Mouse (Mus musculus): Measurements from ENCODE around the gene Dynll2. TPM values are rescaled to one million over a fixed set of nuclear protein-coding genes. Genes with fewer than 3 reads are reported as not detected.

The Dynll2 gene
- polyA plus RNA-seq, 1 experiment from 2014 or later: 6.0 TPM

GRCm38 (mm10) chr11:88004123-88004522, 16.8 kb upstream of the Dynll2 start:
- H3K4me1 ChIP-seq (ENCODE audit: control insufficient read depth, low read depth, low read length): no peaks in the 10 kb centered on the region
- 39% methylated on average over 2 of the region's 2 CpGs for WGBS (ENCODE audit: insufficient replicate concordance)
- H3K27ac ChIP-seq (ENCODE audit: low read length): no peak overlapping the region
- no peaks in the 10 kb centered on the region for H3K9me3 ChIP-seq (replicated peaks; ENCODE audit: control insufficient read depth, low read length)
- no peak overlapping the region for H3K4me2 ChIP-seq (ENCODE audit: low read depth, low read length)
- no peaks in the 10 kb centered on the region for H3K27me3 ChIP-seq (ENCODE audit: control insufficient read depth, insufficient read depth, low read depth, low read length)
- H3K9ac ChIP-seq (ENCODE audit: low read depth, low read length): no peak overlapping the region
- ATAC-seq (ENCODE audit: low read depth): no peak
- no peak overlapping the region for H3K4me3 ChIP-seq (ENCODE audit: low read depth, low read length)
- no peaks in the 10 kb centered on the region for H3K36me3 ChIP-seq (ENCODE audit: control insufficient read depth, insufficient read depth)

DNA sequence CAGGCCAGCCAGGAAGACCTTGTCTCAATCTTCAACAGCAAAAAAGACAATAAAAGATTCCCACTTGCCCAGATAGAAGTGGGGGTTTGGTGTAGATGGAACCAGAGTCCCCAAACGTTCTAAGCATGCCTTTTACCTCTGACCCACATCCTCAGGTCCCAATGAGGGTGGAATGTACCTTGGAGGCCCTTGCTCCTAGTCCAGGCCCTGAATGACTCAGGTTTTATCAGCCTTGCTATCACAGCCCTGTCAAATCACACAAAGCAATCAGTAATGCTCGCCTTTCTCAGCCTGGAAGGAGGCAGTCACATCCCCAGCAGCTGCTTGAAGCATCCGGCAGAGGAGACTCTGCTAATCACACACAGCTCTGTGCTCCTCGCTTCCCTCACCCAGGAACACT, 15.4 kb upstream of the Dynll2 start:
- Histone ChIP-seq H3K36me3 (ENCODE audit: control insufficient read depth, insufficient read depth) (no peaks in the 10 kb centered on the region), H3K27me3 (ENCODE audit: control insufficient read depth, insufficient read depth, low read depth, low read length) (no peaks in the 10 kb centered on the region), H3K4me2 (ENCODE audit: low read depth, low read length) (no peak overlapping the region), H3K9me3 (replicated peaks; ENCODE audit: control insufficient read depth, low read length) (no peaks in the 10 kb centered on the region), H3K9ac (ENCODE audit: low read depth, low read length) (no peak overlapping the region), H3K4me1 (ENCODE audit: control insufficient read depth, low read depth, low read length) (no peaks in the 10 kb centered on the region), H3K27ac (ENCODE audit: low read length) (no peak overlapping the region), H3K4me3 (ENCODE audit: low read depth, low read length) (no peak overlapping the region)
- ATAC-seq (ENCODE audit: low read depth): no peak
- 47% methylated on average over 4 of the region's 4 CpGs for WGBS (ENCODE audit: insufficient replicate concordance)

GRCm38 (mm10) chr11:87999751-88000150, 12.4 kb upstream of the Dynll2 start:
- Histone ChIP-seq H3K27ac (ENCODE audit: low read length) (no peak overlapping the region), H3K27me3 (ENCODE audit: control insufficient read depth, insufficient read depth, low read depth, low read length) (no peaks in the 10 kb centered on the region), H3K4me1 (ENCODE audit: control insufficient read depth, low read depth, low read length) (no peaks in the 10 kb centered on the region), H3K36me3 (ENCODE audit: control insufficient read depth, insufficient read depth) (no peaks in the 10 kb centered on the region), H3K9me3 (replicated peaks; ENCODE audit: control insufficient read depth, low read length) (no peaks in the 10 kb centered on the region), H3K9ac (ENCODE audit: low read depth, low read length) (no peak overlapping the region), H3K4me3 (ENCODE audit: low read depth, low read length) (no peak overlapping the region), H3K4me2 (ENCODE audit: low read depth, low read length) (no peak overlapping the region)
- no peak for ATAC-seq (ENCODE audit: low read depth)
- WGBS (ENCODE audit: insufficient replicate concordance): 62% methylated on average over 5 of the region's 5 CpGs

DNA sequence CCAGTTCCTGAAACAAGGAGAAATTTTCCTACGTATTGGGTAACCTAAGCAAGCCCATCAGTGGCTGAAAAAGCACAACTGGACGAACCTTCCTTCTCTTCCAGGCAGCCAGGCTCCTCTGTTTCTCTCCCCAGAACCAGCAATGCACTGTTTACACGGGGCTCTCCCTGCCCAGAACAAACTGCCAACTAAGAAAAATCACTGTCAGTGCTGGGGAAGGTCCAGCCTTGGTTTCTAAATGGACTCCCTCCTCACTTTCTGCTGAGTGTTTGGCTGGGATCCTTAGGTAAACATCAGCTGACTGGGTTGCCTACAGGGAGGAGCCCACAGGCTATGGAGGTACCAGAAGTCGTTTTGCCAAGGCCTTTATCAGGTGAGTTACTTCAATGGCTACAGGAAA, 4.5 kb upstream of the Dynll2 start:
- ATAC-seq (ENCODE audit: low read depth): no peak

DNA sequence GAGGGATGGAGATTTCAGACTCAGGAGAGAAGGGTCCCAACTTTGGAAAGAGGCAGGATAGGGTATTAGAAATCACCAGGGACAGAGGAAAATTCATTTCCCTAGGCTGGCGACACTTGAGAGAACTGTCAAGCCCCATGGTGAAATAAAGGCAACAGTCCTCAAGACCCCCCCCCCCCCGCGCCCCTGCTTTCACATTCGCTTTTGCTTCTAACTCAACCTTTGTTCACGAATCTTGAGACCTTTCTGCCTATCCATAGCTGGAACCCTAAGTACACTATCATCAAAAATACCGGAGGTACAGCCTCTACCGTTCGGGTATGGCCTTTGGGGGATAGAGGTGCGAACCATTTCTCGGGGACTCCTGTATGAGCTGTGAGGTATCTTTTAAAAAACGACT, 528 bp upstream of the Dynll2 start:
- Histone ChIP-seq H3K27ac (ENCODE audit: low read length) (no peak overlapping the region), H3K4me1 (ENCODE audit: control insufficient read depth, low read depth, low read length) (peaks cover 18% of the 10 kb centered on the region), H3K9ac (ENCODE audit: low read depth, low read length) (peak overlapping the region; percentile 42), H3K9me3 (replicated peaks; ENCODE audit: control insufficient read depth, low read length) (no peaks in the 10 kb centered on the region), H3K36me3 (ENCODE audit: control insufficient read depth, insufficient read depth) (peaks cover 5% of the 10 kb centered on the region; the same call in 1 of the 2 replicates), H3K27me3 (ENCODE audit: control insufficient read depth, insufficient read depth, low read depth, low read length) (no peaks in the 10 kb centered on the region), H3K4me3 (ENCODE audit: low read depth, low read length) (peak overlapping the region; percentile 81), H3K4me2 (ENCODE audit: low read depth, low read length) (peak overlapping the region; percentile 94)
- ATAC-seq (ENCODE audit: low read depth): no peak
- 59% methylated on average over 11 of the region's 11 CpGs for WGBS (ENCODE audit: insufficient replicate concordance)

More for the DNA sequence above, 4.5 kb upstream of the Dynll2 start:
- no peaks in the 10 kb centered on the region; the same call in 1 of the 2 replicates for H3K4me1 ChIP-seq (ENCODE audit: control insufficient read depth, low read depth, low read length)
- 26% methylated on average over 4 of the region's 4 CpGs for WGBS (ENCODE audit: insufficient replicate concordance)
- no peak overlapping the region for H3K27ac ChIP-seq (ENCODE audit: low read length)
- H3K4me2 ChIP-seq (ENCODE audit: low read depth, low read length): no peak overlapping the region
- no peaks in the 10 kb centered on the region for H3K9me3 ChIP-seq (replicated peaks; ENCODE audit: control insufficient read depth, low read length)
- no peak overlapping the region for H3K4me3 ChIP-seq (ENCODE audit: low read depth, low read length)
- H3K27me3 ChIP-seq (ENCODE audit: control insufficient read depth, insufficient read depth, low read depth, low read length): no peaks in the 10 kb centered on the region
- no peaks in the 10 kb centered on the region for H3K36me3 ChIP-seq (ENCODE audit: control insufficient read depth, insufficient read depth)
- no peak overlapping the region for H3K9ac ChIP-seq (ENCODE audit: low read depth, low read length)

- WGBS (ENCODE audit: insufficient replicate concordance): 4% methylated on average over 13 of the region's 13 CpGs
- Histone ChIP-seq H3K27ac (ENCODE audit: low read length) (peak overlapping the region; percentile 84), H3K4me2 (ENCODE audit: low read depth, low read length) (peak overlapping the region; percentile 94), H3K9me3 (replicated peaks; ENCODE audit: control insufficient read depth, low read length) (no peaks in the 10 kb centered on the region), H3K4me1 (ENCODE audit: control insufficient read depth, low read depth, low read length) (peaks cover 18% of the 10 kb centered on the region), H3K36me3 (ENCODE audit: control insufficient read depth, insufficient read depth) (peaks cover 15% of the 10 kb centered on the region), H3K9ac (ENCODE audit: low read depth, low read length) (peak overlapping the region; percentile 88), H3K27me3 (ENCODE audit: control insufficient read depth, insufficient read depth, low read depth, low read length) (no peaks in the 10 kb centered on the region), H3K4me3 (ENCODE audit: low read depth, low read length) (peak overlapping the region; percentile 81)
- peak; percentile 28 for ATAC-seq (ENCODE audit: low read depth)
Observed at GRCm38 (mm10) chr11:87986141-87986741, 1.1 kb downstream of the Dynll2 start.

- H3K36me3 ChIP-seq (ENCODE audit: control insufficient read depth, insufficient read depth): peaks cover 21% of the 10 kb centered on the region
- ATAC-seq (ENCODE audit: low read depth): no peak
- H3K4me2 ChIP-seq (ENCODE audit: low read depth, low read length): peak overlapping the region; percentile 94
- no peaks in the 10 kb centered on the region for H3K9me3 ChIP-seq (replicated peaks; ENCODE audit: control insufficient read depth, low read length)
- no peak overlapping the region; the same call in 1 of the 2 replicates for H3K27ac ChIP-seq (ENCODE audit: low read length)
- H3K9ac ChIP-seq (ENCODE audit: low read depth, low read length): peak overlapping the region; percentile 88; the same call in 1 of the 2 replicates
- H3K4me1 ChIP-seq (ENCODE audit: control insufficient read depth, low read depth, low read length): peaks cover 18% of the 10 kb centered on the region
- no peaks in the 10 kb centered on the region for H3K27me3 ChIP-seq (ENCODE audit: control insufficient read depth, insufficient read depth, low read depth, low read length)
- WGBS (ENCODE audit: insufficient replicate concordance): 42% methylated on average over 9 of the region's 9 CpGs
- peak overlapping the region; percentile 81 for H3K4me3 ChIP-seq (ENCODE audit: low read depth, low read length)
Observed at GRCm38 (mm10) chr11:87985643-87986042, 1.7 kb downstream of the Dynll2 start.

GRCm38 (mm10) chr11:87984571-87984970, 2.8 kb downstream of the Dynll2 start:
- WGBS (ENCODE audit: insufficient replicate concordance): 80% methylated on average over 3 of the region's 3 CpGs
- H3K4me2 ChIP-seq (ENCODE audit: low read depth, low read length): no peak overlapping the region
- no peak for ATAC-seq (ENCODE audit: low read depth)
- peaks cover 18% of the 10 kb centered on the region for H3K4me1 ChIP-seq (ENCODE audit: control insufficient read depth, low read depth, low read length)
- no peak overlapping the region for H3K4me3 ChIP-seq (ENCODE audit: low read depth, low read length)
- H3K9ac ChIP-seq (ENCODE audit: low read depth, low read length): no peak overlapping the region
- no peaks in the 10 kb centered on the region for H3K27me3 ChIP-seq (ENCODE audit: control insufficient read depth, insufficient read depth, low read depth, low read length)
- H3K36me3 ChIP-seq (ENCODE audit: control insufficient read depth, insufficient read depth): peaks cover 25% of the 10 kb centered on the region
- H3K27ac ChIP-seq (ENCODE audit: low read length): no peak overlapping the region
- no peaks in the 10 kb centered on the region for H3K9me3 ChIP-seq (replicated peaks; ENCODE audit: control insufficient read depth, low read length)

DNA sequence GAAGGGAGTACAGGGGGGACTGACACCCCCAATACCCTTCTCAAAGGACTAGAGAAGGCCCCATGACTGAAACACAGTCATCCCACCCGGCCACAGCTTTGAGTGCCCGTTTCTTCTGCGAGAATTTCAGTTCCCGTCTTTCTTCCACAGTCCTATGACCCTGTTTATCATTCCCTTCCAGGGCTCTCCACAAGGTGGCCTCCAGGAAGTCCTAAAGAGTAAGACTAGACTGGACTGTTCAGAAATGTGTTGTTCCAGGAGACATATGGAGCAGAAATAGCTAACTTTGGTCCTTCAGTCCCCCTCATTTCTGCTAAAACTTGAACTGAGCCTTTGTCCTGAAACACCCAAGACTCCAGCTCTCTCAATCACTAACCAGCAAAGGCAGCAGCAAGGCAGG, 8.4 kb downstream of the Dynll2 start:
- ATAC-seq (ENCODE audit: low read depth): no peak
- no peaks in the 10 kb centered on the region for H3K27me3 ChIP-seq (ENCODE audit: control insufficient read depth, insufficient read depth, low read depth, low read length)
- H3K36me3 ChIP-seq (ENCODE audit: control insufficient read depth, insufficient read depth): peaks cover 24% of the 10 kb centered on the region
- H3K9ac ChIP-seq (ENCODE audit: low read depth, low read length): no peak overlapping the region
- H3K4me1 ChIP-seq (ENCODE audit: control insufficient read depth, low read depth, low read length): peaks cover 2% of the 10 kb centered on the region
- 69% methylated on average over 4 of the region's 4 CpGs for WGBS (ENCODE audit: insufficient replicate concordance)
- H3K4me3 ChIP-seq (ENCODE audit: low read depth, low read length): no peak overlapping the region
- H3K27ac ChIP-seq (ENCODE audit: low read length): no peak overlapping the region
- no peaks in the 10 kb centered on the region for H3K9me3 ChIP-seq (replicated peaks; ENCODE audit: control insufficient read depth, low read length)
- no peak overlapping the region for H3K4me2 ChIP-seq (ENCODE audit: low read depth, low read length)

Data from liver, embryonic 16.5 days (tissue).